Mouse (Mus musculus) ovary, postnatal 14 days (tissue): ENCODE results near the gene Usp24.

Experiments used
- DNase-seq: peaks from one replicate; pipeline ENCODE4 v3.0.0; 2022; ENCODE audit warnings: low spot score

Gene Usp24

DNA sequence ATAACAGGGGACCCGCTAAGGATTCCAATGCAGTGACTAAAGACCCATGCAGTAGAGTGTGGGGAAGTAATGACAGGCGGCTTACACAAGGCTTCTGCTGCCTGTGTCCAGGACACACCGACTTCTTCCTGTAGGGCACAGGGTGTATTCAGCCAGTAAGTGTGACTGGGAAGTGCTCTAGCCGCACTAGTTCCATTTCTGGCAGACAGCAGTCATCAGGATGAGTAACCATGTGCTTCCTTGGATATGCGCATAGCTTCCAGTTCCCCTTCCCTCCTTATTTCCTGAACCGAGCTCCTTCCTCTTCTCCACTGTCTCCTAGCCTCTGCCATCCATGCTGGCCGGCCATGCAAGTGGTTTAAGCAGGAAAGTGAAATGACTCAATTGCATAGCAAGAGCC is 113.1 kb downstream of the Usp24 start:
- DNase-seq: no peak

- DNase-seq: no peak
Observed at GRCm38 (mm10) chr4:106430431-106430830, 114.4 kb downstream of the Usp24 start.

- no peak for DNase-seq
Observed at GRCm38 (mm10) chr4:106435426-106435825, 119.4 kb downstream of the Usp24 start.

- DNase-seq: peak; percentile 14
Observed at GRCm38 (mm10) chr4:106436475-106436874, 120.5 kb downstream of the Usp24 start.

DNA sequence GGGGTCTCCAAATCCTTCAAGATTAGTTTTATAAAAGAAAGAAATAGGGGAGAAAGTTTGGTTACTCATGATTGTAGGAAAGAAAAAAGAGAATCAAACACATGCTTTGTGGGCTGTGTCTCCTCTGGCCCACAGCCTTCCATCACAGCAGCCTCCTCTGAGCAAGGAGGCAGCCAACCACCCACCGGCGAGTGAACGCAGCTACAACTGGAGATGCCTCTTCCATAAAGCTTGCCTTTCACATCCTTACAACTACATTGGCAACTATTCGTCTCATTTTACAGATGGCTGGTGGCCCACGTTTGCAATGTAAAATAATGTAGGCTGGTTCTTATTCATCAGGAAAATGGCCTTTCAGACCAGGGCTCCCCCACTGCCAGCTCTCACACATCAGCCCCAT is 121.2 kb downstream of the Usp24 start:
- DNase-seq: no peak

DNA sequence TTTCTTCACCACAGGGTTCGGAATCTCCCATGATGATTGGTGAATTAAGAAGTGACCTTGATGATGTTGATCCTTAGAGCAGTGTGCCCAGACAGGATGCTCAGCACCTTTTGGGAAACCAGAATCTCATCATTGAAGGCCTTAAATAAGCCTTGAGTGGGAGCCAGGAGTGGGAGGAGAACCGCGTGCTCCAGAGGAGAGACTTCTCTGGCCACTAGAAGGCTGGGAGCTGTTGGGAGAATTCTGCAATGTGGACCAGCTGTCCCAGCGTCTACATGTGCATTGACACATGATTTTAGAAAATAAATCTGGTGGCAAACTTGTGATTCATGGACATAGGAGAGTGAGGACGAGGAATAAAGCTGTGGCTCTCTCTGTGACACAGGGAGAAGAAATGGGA is 122.8 kb downstream of the Usp24 start:
- DNase-seq: no peak

- DNase-seq: no peak
Observed at GRCm38 (mm10) chr4:106443182-106443581, 127.2 kb downstream of the Usp24 start.

GRCm38 (mm10) chr4:106449306-106449705 is 133.3 kb downstream of the Usp24 start:
- DNase-seq: no peak

DNA sequence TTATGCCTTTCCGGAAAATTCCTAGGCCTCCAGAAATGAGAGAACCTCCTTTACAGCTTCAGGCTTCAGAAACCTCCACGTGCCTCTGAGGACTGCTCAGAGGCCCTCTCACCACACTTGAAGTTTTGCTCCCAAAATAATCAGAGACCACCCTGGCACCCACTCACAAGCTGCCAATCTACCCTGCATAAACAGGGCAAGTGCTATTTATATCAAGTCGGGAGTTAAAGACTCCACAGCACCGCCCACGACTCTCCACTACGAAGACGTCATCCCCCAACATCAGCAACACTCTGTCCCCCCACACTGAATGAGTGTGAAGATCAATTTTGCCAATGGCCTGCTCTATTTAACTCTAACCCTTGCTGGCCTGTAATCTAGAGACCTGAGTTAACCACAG is 136.4 kb downstream of the Usp24 start:
- no peak for DNase-seq

DNA sequence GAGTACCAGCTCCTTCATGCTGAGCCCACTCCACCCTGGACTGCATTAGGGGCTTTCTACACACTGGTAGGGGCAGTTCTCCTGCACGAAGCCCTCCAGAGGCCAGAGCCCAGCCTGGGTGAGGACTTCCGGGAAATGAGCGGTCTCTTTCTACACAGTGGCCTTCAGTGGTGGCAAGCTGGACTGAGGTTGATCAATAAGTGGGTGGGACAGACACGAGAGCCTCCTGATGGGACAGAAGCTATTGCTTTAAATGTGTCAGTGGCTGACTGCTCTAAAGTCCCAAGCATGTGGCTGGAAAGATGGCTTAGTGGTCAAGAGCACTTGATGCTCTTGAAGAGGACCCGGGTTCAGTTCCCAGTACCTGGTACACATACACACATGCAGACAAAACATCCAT is 137.1 kb downstream of the Usp24 start:
- DNase-seq: no peak

- no peak for DNase-seq
Observed at GRCm38 (mm10) chr4:106453516-106453915, 137.5 kb downstream of the Usp24 start.

- DNase-seq: no peak
Observed at GRCm38 (mm10) chr4:106454541-106454940, 138.5 kb downstream of the Usp24 start.

DNA sequence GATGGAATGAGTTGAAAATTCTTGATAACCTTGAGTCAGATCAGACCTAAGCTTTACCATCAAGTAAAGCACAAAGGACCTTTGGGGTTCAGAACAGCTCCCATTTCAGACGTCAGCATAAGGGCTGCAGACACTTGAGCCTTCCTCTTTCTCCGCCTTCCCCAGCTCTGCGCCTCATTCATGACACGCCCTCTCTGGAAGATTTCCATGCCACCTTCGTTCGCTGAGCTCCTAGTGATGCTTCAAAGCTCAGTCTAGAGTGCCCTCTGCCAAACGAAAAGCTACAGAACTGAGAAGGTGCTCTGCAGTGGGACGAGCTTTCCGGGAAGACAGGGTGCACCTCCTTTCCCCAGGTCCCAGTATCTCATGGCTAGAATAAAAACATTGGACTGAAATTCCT is 146.0 kb downstream of the Usp24 start:
- DNase-seq: no peak

- no peak for DNase-seq
Observed at GRCm38 (mm10) chr4:106462524-106462923, 146.5 kb downstream of the Usp24 start.

DNA sequence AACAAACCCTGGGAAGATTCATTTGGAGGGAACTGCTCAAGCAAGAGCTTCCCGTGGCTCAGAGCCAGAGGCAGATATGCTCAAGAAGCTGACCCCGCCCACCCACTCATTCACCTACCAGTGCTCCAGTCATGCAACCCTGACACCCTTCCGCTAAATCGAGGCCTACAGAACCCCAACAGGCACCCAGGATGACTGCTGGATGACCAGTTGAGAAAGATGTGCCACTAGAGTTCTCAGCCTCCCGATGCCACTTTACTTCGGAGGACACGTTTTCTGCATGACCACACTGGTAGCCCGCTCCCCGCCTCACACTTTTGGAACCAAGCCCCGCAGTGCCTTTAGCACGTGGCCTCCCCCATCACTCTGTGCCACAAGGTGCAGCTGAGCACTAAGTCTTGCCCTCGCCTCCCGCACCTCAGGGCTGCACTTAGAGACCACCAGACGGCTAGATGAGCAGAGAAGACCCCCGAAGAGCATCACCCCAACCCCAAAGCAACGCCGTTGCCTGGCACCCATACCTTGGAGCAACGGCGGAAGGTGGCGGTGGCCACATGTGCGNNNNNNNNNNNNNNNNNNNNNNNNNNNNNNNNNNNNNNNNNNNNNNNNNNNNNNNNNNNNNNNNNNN is 147.3 kb downstream of the Usp24 start:
- DNase-seq: no peak

GRCm38 (mm10) chr4:106467420-106468110 is 151.6 kb downstream of the Usp24 start:
- DNase-seq: no peak

DNA sequence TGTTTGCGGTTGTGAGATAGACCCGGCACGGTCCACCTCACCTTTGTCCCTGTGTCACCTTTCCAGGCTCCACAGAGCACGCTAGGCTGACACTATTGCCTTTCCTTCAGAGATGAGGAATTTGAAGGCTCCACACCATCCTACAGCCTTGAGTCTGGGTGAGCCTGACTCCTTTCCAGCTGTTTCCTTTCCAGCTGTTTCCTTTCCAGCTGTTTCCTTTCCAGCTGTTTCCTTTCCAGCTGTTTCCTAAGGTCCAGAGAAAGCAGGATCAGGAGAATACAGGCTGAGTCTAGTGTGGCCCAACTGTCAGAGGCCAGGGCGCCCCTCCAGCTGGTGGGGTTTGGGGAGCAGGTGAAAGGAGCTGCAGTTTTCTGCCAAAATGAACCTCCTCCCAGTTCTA is 154.9 kb downstream of the Usp24 start:
- DNase-seq: no peak

DNA sequence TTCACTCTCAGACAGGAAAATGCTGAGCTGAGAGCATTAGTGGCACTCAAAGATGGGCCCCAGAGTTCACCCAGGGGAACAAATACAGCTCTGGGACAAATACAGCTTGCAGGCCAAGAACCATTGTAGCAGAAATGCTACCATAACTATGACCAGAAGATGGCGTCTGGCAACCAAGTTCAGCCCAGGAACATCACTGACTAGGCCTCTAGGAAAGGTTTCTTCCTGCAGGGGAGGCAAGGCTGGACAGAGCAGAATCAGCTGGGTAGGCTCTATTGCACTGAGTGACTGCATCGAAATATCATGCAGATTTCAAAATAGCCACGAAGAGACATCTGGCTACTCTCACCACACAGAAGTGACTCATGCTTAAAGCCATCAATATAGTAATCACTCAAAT is 156.3 kb downstream of the Usp24 start:
- DNase-seq: peak; percentile 65

GRCm38 (mm10) chr4:106474241-106474640 is 158.2 kb downstream of the Usp24 start:
- peak; percentile 37 for DNase-seq

DNA sequence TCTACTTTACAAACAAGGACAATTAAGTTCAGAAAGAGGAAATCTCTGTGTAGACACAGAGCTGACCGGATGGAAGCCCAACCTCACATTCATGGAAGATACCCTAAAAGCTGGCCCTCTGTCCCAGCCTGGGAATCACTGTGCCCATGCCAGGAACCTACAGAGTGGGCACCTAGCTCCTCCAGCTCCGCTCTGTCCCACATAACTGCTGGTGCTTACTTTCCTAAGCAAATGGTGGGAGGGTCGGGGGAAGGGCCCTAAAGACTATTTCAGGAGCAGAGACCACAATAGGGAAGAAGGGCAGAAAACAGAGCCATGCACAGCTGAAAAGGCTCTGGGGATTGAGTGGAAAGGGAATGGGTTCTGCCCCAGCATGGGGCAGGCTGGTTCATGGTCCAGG is 164.5 kb downstream of the Usp24 start:
- DNase-seq: no peak

DNA sequence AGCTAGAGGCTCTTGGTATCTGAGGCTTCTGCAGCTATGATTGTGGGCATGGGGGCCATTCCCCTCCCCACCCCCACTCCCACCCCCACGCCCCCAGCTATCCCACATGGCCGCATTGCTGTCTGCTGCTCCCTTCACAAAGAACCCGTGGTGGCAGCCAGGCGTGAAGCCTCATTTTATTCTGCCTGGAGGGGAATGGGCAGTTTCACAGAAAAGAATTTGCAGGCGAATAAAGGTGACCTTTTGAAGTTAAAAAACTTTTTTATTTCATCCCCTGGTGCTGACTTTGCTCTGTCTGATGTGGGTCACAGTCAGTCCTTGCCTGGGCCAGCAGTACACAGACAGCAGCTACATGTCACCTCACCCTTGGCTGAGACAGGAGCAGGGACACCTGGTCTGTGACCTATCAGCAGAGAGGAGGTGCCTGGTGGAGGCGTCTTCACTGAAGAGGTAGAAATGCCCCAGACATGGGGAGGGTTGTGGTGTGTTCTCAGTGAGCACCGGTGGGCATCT is 167.3 kb downstream of the Usp24 start:
- no peak for DNase-seq

- no peak for DNase-seq
Observed at GRCm38 (mm10) chr4:106483831-106484230, 167.8 kb downstream of the Usp24 start.

DNA sequence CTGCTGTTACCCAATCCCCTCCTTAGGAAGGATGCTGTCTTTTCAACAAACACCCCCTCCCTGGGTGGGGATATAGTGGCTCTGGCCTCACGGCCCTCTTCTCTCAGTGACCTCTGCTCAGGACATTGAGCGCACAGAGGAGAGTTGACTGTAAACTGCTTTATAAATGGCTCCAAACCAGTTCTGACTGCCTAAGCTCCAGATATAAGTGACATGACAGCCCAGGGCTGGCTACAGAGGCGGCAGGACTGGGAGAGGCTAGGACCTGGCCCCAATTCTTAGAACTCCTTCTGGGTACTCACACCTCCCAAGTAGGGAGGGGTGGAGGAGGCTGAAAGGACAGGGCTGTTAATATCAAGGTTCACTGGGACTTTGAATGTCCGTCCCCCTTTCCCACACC is 174.6 kb downstream of the Usp24 start:
- no peak for DNase-seq
